Mouse (Mus musculus): ENCODE results near the gene Arhgap30.

Arhgap30 gene

DNA sequence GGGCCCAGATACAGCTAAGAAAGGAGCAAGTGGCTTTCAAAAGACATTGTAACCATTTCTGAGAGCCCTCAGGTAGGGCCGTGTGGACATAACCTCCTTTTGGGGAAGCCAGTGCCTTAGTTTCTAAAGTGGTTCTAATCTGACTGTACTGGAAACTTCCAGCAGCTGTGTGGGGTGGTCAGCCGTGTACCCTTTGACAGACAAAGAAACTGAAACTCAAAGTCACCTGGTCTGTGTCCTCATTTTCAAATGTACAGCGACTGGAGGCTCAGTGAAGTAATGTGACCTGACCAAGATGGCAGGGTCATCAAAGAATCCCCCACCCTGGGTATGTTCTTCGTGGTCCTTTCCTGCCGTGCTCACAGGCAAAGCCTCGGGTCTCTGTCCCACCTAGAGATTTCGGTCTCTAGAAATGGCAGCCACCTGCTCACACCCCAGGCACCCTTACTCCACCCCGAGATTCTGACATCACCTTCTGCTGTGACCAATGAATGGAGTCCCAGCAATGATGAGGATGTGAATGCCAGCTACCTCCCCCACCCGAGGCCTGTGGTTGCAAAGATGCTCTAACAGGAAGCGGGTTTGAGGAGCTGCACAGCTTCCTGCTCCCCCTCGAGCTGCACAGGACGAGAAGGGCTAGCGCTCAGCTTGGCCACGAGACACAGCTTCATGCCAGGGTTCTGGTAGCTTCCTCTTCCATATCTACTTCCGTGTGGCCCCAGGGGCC is at the start of gene Arhgap30:
Gene Arhgap30, plus strand, starts transcription at position 579 of the 727 bp plus-strand sequence.
- DNase-seq (ENCODE audit: low spot score in 2 of 2): peak; percentile 27 to 36

- no peak for DNase-seq (ENCODE audit: low spot score in 2 of 2)
These were observed 46.2 kb upstream of the Arhgap30 start for GRCm38 (mm10) chr1:171342262-171343207.

GRCm38 (mm10) chr1:171343922-171344677 is 44.7 kb upstream of the Arhgap30 start:
- no peak for DNase-seq (ENCODE audit: low spot score in 2 of 2)

GRCm38 (mm10) chr1:171344715-171345114 is 44.0 kb upstream of the Arhgap30 start:
- DNase-seq (ENCODE audit: low spot score in 2 of 2): no peak

- DNase-seq (ENCODE audit: low spot score in 2 of 2): peak in 1 of 2 experiments; percentile 89
These were observed 43.3 kb upstream of the Arhgap30 start, which contains the start of the genes Nit1 and Pfdn2 for GRCm38 (mm10) chr1:171345225-171346094. Gene Nit1 (minus strand): TSS chr1:171345646. Gene Pfdn2 (plus strand): TSS chr1:171345670.

GRCm38 (mm10) chr1:171346095-171346450 is 42.7 kb upstream of the Arhgap30 start:
- DNase-seq (ENCODE audit: low spot score in 2 of 2): no peak

GRCm38 (mm10) chr1:171348665-171349064 is 40.1 kb upstream of the Arhgap30 start:
- no peak for DNase-seq (ENCODE audit: low spot score in 2 of 2)

DNA sequence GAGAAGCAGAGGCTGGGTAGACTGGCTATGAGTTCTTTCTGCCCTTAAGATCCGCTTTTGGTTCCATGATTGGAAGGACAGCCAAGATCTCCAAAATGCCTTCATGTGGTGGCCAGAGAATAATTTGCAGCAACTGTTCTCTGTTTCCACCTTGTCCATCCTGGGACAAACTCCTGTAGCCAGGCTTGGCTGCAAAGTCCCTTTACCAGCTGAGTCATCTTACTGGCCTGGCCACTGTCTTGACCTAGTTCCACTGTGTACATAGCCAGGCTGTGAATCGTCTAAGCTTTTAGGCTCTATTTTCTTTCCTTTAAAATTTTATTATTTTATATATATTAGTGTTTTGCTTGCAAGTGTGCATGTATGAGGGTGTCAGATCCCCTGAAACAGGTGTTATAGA is 39.5 kb upstream of the Arhgap30 start:
- no peak for DNase-seq (ENCODE audit: low spot score in 2 of 2)

- no peak for DNase-seq (ENCODE audit: low spot score in 2 of 2)
These were observed 32.9 kb upstream of the Arhgap30 start for GRCm38 (mm10) chr1:171355812-171356340.

- no peak for DNase-seq (ENCODE audit: low spot score in 2 of 2)
These were observed 31.9 kb upstream of the Arhgap30 start for GRCm38 (mm10) chr1:171356814-171357213.

DNA sequence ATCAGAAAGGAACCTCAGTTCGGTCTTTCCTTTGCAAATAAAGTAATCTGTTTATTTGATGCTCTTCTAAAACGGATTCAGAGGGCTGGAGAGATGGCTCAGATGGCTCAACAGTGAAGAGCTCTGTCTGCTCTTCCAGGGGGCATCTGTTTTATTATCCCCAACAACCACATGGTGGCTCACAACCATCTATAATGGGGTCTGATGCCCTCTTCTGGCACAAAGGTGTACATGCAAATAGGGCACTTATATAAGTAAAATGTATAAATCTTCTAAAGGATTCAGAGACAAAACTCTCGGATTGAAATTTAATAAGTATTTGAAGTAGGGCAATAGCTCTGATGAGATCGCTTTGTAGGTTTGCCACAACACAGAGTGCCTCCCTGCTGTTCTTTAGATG is 30.3 kb upstream of the Arhgap30 start:
- DNase-seq (ENCODE audit: low spot score in 2 of 2): peak in 1 of 2 experiments; percentile 45

- DNase-seq (ENCODE audit: low spot score in 2 of 2): no peak
These were observed 28.5 kb upstream of the Arhgap30 start for GRCm38 (mm10) chr1:171360253-171360652.

GRCm38 (mm10) chr1:171360656-171361055 is 28.1 kb upstream of the Arhgap30 start, which contains the start of gene Klhdc9:
Gene Klhdc9 (minus strand): TSS chr1:171360798.
- peak; percentile 92 to 94 for DNase-seq (ENCODE audit: low spot score in 2 of 2)

GRCm38 (mm10) chr1:171361106-171362103 is 27.3 kb upstream of the Arhgap30 start:
- DNase-seq (ENCODE audit: low spot score in 2 of 2): peak; percentile 51 to 77

DNA sequence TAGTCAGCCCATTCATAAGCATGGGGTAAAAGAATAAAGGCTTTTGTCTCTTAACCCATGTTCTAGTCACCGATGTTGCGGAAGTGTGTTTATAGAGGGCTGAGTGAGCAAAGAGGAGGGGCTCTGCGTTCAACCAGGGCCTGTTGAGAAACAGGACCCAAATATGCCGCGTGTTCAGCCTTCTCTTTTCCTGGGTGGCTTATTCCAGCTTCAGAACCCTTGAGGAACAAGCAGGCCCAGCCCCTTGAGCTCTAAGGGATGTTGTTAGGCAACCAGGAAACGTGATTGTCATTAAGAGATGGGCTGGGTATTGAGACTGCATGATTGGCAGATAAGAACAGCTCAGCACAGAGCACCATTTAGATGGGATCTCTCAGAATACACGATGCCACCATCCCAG is 22.8 kb upstream of the Arhgap30 start:
- no peak for DNase-seq (ENCODE audit: low spot score in 2 of 2)

- no peak for DNase-seq (ENCODE audit: low spot score in 2 of 2)
These were observed 18.8 kb upstream of the Arhgap30 start, which contains the start of gene Nectin4 for GRCm38 (mm10) chr1:171369845-171370556. Gene Nectin4 (plus strand): TSS chr1:171370099.

- no peak for DNase-seq (ENCODE audit: low spot score in 2 of 2)
These were observed 15.9 kb upstream of the Arhgap30 start for GRCm38 (mm10) chr1:171372880-171373279.

- no peak for DNase-seq (ENCODE audit: low spot score in 2 of 2)
These were observed 14.8 kb upstream of the Arhgap30 start for GRCm38 (mm10) chr1:171373946-171374345.
